Mouse (Mus musculus) gastrocnemius, postnatal 4 days (tissue): ENCODE measurements around the gene Notch2. TPM values are rescaled to one million over a fixed set of nuclear protein-coding genes. Genes with fewer than 3 reads are reported as not detected.
A peak's percentile ranks its signal among the peaks of the same experiment; 100 is the strongest.

Source experiments
- DNase-seq, 2 experiments: peaks; one replicate each; pipeline ENCODE4 v3.0.0; 2021 to 2022; ENCODE audit warnings: low spot score in 2 of 2, mixed read lengths in 2 of 2
- total RNA-seq, 2 experiments: library from RNA; stranded (reverse); gene quantifications; 2 replicates each; pipeline ENCODE4 v1.2.3; 2021

Notch2 gene
- total RNA-seq, 2 experiments from 2014 or later = 63.4 to 63.7 TPM

GRCm38 (mm10) chr3:98146471-98147410 lies 133.4 kb downstream of the Notch2 start:
- no peak for DNase-seq

- DNase-seq = no peak
Observed at GRCm38 (mm10) chr3:98147706-98148105, 134.4 kb downstream of the Notch2 start.

- DNase-seq = no peak
Observed at GRCm38 (mm10) chr3:98149881-98150280, 136.6 kb downstream of the Notch2 start.

- DNase-seq = no peak
Observed at GRCm38 (mm10) chr3:98151016-98151415, 137.7 kb downstream of the Notch2 start.

GRCm38 (mm10) chr3:98153460-98153859 lies 140.1 kb downstream of the Notch2 start:
- no peak for DNase-seq

- DNase-seq = no peak
Observed at GRCm38 (mm10) chr3:98156158-98156557, 142.8 kb downstream of the Notch2 start.

- DNase-seq = no peak
Observed at GRCm38 (mm10) chr3:98157073-98157472, 143.7 kb downstream of the Notch2 start.

GRCm38 (mm10) chr3:98157585-98157984 lies 144.3 kb downstream of the Notch2 start:
- DNase-seq = no peak

GRCm38 (mm10) chr3:98158646-98159045 lies 145.3 kb downstream of the Notch2 start:
- DNase-seq = no peak

GRCm38 (mm10) chr3:98159289-98159688 lies 146.0 kb downstream of the Notch2 start:
- DNase-seq = no peak

GRCm38 (mm10) chr3:98160330-98160729 lies 147.0 kb downstream of the Notch2 start, which contains the start of gene Adam30:
TSS of gene Adam30 (plus strand) at chr3:98160630.
- DNase-seq = no peak

- no peak for DNase-seq
Observed at GRCm38 (mm10) chr3:98178340-98178739, 165.0 kb downstream of the Notch2 start.

GRCm38 (mm10) chr3:98180805-98181204 lies 167.5 kb downstream of the Notch2 start:
- DNase-seq = peak in 1 of 2 experiments; percentile 37

- no peak for DNase-seq
Observed at GRCm38 (mm10) chr3:98185163-98185714, 171.9 kb downstream of the Notch2 start.

- no peak for DNase-seq
Observed at GRCm38 (mm10) chr3:98187777-98188176, 174.4 kb downstream of the Notch2 start.

- DNase-seq = no peak
Observed at GRCm38 (mm10) chr3:98197711-98198532, 184.6 kb downstream of the Notch2 start.

GRCm38 (mm10) chr3:98199747-98200146 lies 186.4 kb downstream of the Notch2 start:
- DNase-seq = no peak
